Mouse (Mus musculus): ENCODE measurements around the gene 1700086D15Rik. TPM values are rescaled to one million over a fixed set of nuclear protein-coding genes. Genes with fewer than 3 reads are reported as not detected.

The 1700086D15Rik gene
- polyA plus RNA-seq, 1 experiment from 2014 or later: not detected

Other genes starting within 250 kb of the 1700086D15Rik start
- gene Elac2, start 180.9 kb downstream of the 1700086D15Rik start, polyA plus RNA-seq (2015; fragmentation: Nextera tagmentation; extraction: Ambion mirVana): 27.6 and 28.6 TPM in 2 replicates
- 17.1 and 19.9 TPM in 2 replicates for gene Arhgap44, start 3.1 kb upstream of the 1700086D15Rik start, polyA plus RNA-seq (2015; fragmentation: Nextera tagmentation; extraction: Ambion mirVana)
- 0.64 and 0.70 TPM in 2 replicates for gene Myocd, start 110.1 kb upstream of the 1700086D15Rik start, polyA plus RNA-seq (2015; fragmentation: Nextera tagmentation; extraction: Ambion mirVana)